Mouse (Mus musculus) urinary bladder, postnatal 4 days (tissue): ENCODE results near the gene Slc25a45.

Source experiments
- DNase-seq, 2 experiments: peaks; one replicate each; pipeline ENCODE4 v3.0.0; 2021 to 2022; ENCODE audit warnings: low spot score in 2 of 2

Slc25a45 gene

GRCm38 (mm10) chr19:5892262-5892661 is 14.7 kb downstream of the Slc25a45 start:
- DNase-seq = peak in 1 of 2 experiments; percentile 52

- peak in 1 of 2 experiments; percentile 52 for DNase-seq
Observed at GRCm38 (mm10) chr19:5892735-5893134, 15.1 kb downstream of the Slc25a45 start.

GRCm38 (mm10) chr19:5893282-5894001 is 15.8 kb downstream of the Slc25a45 start:
- peak in 1 of 2 experiments; percentile 56 for DNase-seq

- DNase-seq = peak; percentile 90 to 93
Observed at GRCm38 (mm10) chr19:5894002-5894678, 16.5 kb downstream of the Slc25a45 start, which contains the start of gene Tigd3. Gene Tigd3, minus strand, starts transcription at chr19:5894149.

GRCm38 (mm10) chr19:5907275-5907674 is 29.7 kb downstream of the Slc25a45 start:
- no peak for DNase-seq

- no peak for DNase-seq
Observed at GRCm38 (mm10) chr19:5910221-5910620, 32.6 kb downstream of the Slc25a45 start.

- no peak for DNase-seq
Observed at GRCm38 (mm10) chr19:5911430-5912102, 34.0 kb downstream of the Slc25a45 start.

GRCm38 (mm10) chr19:5912103-5913006 is 34.7 kb downstream of the Slc25a45 start:
- peak; percentile 98 to 99 for DNase-seq

- no peak for DNase-seq
Observed at GRCm38 (mm10) chr19:5913007-5913719, 35.6 kb downstream of the Slc25a45 start, which contains the start of gene Dpf2. Gene Dpf2, minus strand, starts transcription at chr19:5913010.

- DNase-seq = no peak
Observed at GRCm38 (mm10) chr19:5921715-5922114, 44.1 kb downstream of the Slc25a45 start.

GRCm38 (mm10) chr19:5922119-5922942 is 44.7 kb downstream of the Slc25a45 start:
- DNase-seq = no peak

- no peak for DNase-seq
Observed at GRCm38 (mm10) chr19:5922963-5923362, 45.4 kb downstream of the Slc25a45 start.

- peak; percentile 82 to 94 for DNase-seq
Observed at GRCm38 (mm10) chr19:5923990-5924712, 46.5 kb downstream of the Slc25a45 start.

GRCm38 (mm10) chr19:5924713-5925093 is 47.1 kb downstream of the Slc25a45 start, which contains the start of gene Cdc42ep2:
Gene Cdc42ep2, minus strand, starts transcription at chr19:5924816.
- DNase-seq = peak; percentile 96 to 98

- no peak for DNase-seq
Observed at GRCm38 (mm10) chr19:5925311-5925855, 47.8 kb downstream of the Slc25a45 start.

GRCm38 (mm10) chr19:5927026-5927425 is 49.4 kb downstream of the Slc25a45 start:
- no peak for DNase-seq

- no peak for DNase-seq
Observed at GRCm38 (mm10) chr19:5927532-5927931, 49.9 kb downstream of the Slc25a45 start.

GRCm38 (mm10) chr19:5928104-5928503 is 50.5 kb downstream of the Slc25a45 start:
- no peak for DNase-seq

- no peak for DNase-seq
Observed at GRCm38 (mm10) chr19:5928546-5928945, 50.9 kb downstream of the Slc25a45 start.
